Mouse (Mus musculus) heart, embryonic 14.5 days (tissue): Measurements from ENCODE around the gene Bmp6. TPM values are rescaled to one million over a fixed set of nuclear protein-coding genes. Genes with fewer than 3 reads are reported as not detected.

Experiments used
- ATAC-seq: fragments of 200-750 bp; cut with Nextera tagmentation; 2 replicates; pipeline ENCODE4 v1.8.0; 2017; ENCODE audit warnings: low read depth, moderate TSS enrichment; ENCODE audit not compliant: insufficient number of reproducible peaks, insufficient read depth, low FRiP score
- H3K27ac ChIP-seq, 2 experiments: fragments of 200-500 bp in 1 of 2; fragments of 300-500 bp in 1 of 2; sonication (generic) in 1 of 2; replicated peaks in 1 of 2; 2 replicates each; pipeline ENCODE4 v1.5.1; 2012 to 2014; ENCODE audit warnings: low read depth in 2 of 2, low read length in 2 of 2, control low read depth in 1 of 2, mild to moderate bottlenecking in 1 of 2, mixed read lengths in 1 of 2; ENCODE audit not compliant: control insufficient read depth in 1 of 2, insufficient read depth in 1 of 2
- H3K27me3 ChIP-seq: fragments of 300-500 bp; sonication (generic); 2 replicates; pipeline ENCODE4 v1.6.1; 2014; ENCODE audit warnings: mild to moderate bottlenecking, low read length, control low read depth; ENCODE audit not compliant: control insufficient read depth, insufficient read depth
- H3K36me3 ChIP-seq: fragments of 300-500 bp; sonication (generic); 2 replicates; pipeline ENCODE4 v1.6.1; 2014; ENCODE audit warnings: mild to moderate bottlenecking, control low read depth, low read length, mixed read lengths; ENCODE audit not compliant: control insufficient read depth, insufficient read depth
- H3K4me1 ChIP-seq, 2 experiments: fragments of 200-500 bp in 1 of 2; fragments of 300-500 bp in 1 of 2; sonication (generic) in 1 of 2; 2 replicates each; pipeline ENCODE4 v1.6.1; 2012 to 2014; ENCODE audit warnings: low read length in 2 of 2, control low read depth in 1 of 2, mixed read lengths in 1 of 2; ENCODE audit not compliant: control insufficient read depth in 2 of 2, insufficient read depth in 2 of 2
- H3K4me2 ChIP-seq: fragments of 300-500 bp; sonication (generic); 2 replicates; pipeline ENCODE4 v1.6.1; 2014; ENCODE audit warnings: mild to moderate bottlenecking, low read length
- H3K4me3 ChIP-seq, 2 experiments: fragments of 200-500 bp in 1 of 2; fragments of 300-500 bp in 1 of 2; sonication (generic) in 1 of 2; 2 replicates each; pipeline ENCODE4 v1.5.1; 2012 to 2014; ENCODE audit warnings: low read length in 2 of 2, mild to moderate bottlenecking in 2 of 2, control low read depth in 1 of 2, low read depth in 1 of 2, moderate library complexity in 1 of 2; ENCODE audit not compliant: control insufficient read depth in 1 of 2, insufficient read depth in 1 of 2
- H3K9ac ChIP-seq: fragments of 300-500 bp; sonication (generic); 2 replicates; pipeline ENCODE4 v1.6.1; 2014; ENCODE audit warnings: mild to moderate bottlenecking, low read length
- H3K9me3 ChIP-seq: fragments of 300-500 bp; sonication (generic); 2 replicates; pipeline ENCODE4 v1.6.1; 2016; ENCODE audit warnings: low read length, control low read depth; ENCODE audit not compliant: control insufficient read depth
- WGBS: fragments of 180-500 bp; shearing (Covaris S2); extraction: QIAGEN DNeasy Blood & Tissue Kit; methylation state at CpG from one replicate; pipeline ENCODE4 v1.1.7; 2014; 5-methylcytosine and 5-hydroxymethylcytosine counted together
- polyA plus RNA-seq: library from polyadenylated mRNA; unstranded; fragments of >200 nt; fragmentation: Nextera tagmentation; extraction: Ambion mirVana; gene quantifications from 2 replicates; pipeline ENCODE4 v1.2.1, GENCODE M21; 2014

The Bmp6 gene
- polyA plus RNA-seq, 1 experiment from 2014 or later = 5.8 TPM

DNA sequence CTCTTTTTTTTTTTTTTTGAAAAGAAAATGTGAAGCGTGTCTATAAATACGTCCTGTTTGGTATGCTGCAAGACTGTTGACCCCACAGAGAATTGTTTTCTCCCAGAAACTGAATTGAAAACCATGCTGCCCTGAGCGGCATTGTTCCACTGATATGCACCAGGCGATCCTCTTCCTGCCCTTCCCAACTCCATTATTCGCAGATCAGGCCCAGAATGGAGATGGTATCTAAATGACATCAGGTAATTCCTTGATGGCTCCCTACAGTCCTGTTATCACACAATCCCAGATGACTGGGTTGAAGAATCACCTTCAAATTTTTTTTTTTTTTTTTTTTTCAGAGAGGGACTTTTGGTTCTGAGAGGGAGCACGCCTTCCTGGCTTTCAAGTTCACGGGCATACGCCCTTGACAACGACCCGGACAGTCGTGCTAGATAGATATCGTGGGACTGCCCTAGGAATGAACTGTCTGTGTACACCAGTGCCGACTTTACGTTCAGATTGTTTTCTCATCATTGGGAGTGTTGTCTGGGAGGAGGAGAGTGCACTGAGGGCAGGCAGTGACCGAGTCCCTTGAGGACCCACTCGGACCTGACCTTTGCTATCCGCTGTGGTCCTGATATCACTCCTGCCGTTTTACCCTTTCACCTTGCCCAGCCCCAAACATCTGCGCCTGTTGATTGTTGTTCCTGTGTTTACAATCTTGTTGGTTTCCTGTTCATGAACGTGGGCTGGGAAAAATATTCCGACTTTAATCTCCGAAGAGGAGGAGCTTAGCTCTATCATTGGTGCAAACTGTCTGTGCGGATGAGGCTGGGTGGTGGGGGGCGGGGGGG is 8.7 kb downstream of the Bmp6 start:
- ATAC-seq = no peak
- Histone ChIP-seq H3K36me3 (no peaks in the 10 kb centered on the region), H3K9ac (no peak overlapping the region), H3K4me1 (peaks cover 6 to 12% of the 10 kb centered on the region in 2 experiments; a peak in 3 of 4 replicates), H3K27ac (no peak overlapping the region), H3K27me3 (no peaks in the 10 kb centered on the region), H3K9me3 (no peaks in the 10 kb centered on the region), H3K4me3 (peak overlapping the region in 1 of 2 experiments; percentile 13; a peak in 1 of 4 replicates), H3K4me2 (peak overlapping the region; percentile 45)
- 40% methylated on average over 24 of the region's 24 CpGs for WGBS

DNA sequence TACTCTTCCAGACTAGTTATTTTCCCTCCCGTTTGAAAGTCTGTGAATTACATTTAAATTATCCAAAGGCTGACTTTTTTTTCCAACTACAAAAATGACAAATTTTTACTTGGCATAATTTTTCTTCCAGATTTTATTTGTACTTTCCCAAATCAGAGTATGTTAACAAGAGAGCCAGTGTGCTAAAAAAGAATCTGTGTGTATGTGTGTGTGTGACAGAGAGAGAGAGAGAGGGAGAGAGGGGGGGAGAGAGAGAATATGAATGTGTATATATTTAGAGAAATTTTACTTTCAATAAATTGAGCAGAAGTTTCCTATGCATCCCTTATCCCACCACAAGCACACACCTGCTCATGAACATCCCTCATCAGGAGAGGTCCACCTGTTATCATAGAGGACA is 9.4 kb downstream of the Bmp6 start:
- Histone ChIP-seq H3K27me3 (no peaks in the 10 kb centered on the region), H3K27ac (no peak overlapping the region), H3K4me3 (no peak overlapping the region), H3K4me2 (peak overlapping the region; percentile 45; the same call in 1 of the 2 replicates), H3K9me3 (no peaks in the 10 kb centered on the region), H3K36me3 (no peaks in the 10 kb centered on the region), H3K9ac (no peak overlapping the region), H3K4me1 (peaks cover 6 to 17% of the 10 kb centered on the region in 2 experiments; a peak in 3 of 4 replicates)
- ATAC-seq = no peak
- WGBS = 67% methylated on average over 1 of the region's 1 CpGs

DNA sequence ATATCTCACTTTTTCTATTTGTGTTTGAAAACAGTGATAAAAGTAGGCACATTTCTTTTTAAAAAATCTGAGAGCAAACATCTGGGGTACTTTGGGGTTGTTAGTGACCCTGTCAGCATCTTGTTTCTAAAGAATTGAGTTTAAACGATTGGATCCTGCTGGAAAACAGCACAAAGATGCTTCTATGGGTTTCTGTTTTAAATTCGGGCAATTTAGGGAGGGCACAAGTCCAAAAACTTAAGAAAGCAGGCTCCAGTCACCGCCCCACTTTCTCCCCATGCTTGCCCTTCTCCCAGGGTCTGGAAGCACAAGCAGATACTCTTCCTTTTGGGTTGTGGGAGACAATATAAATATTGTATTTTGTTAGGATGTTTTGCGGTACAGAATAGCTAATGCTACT is 14.1 kb downstream of the Bmp6 start:
- no peak overlapping the region for H3K27ac ChIP-seq
- H3K9me3 ChIP-seq = no peaks in the 10 kb centered on the region
- WGBS = 68% methylated on average over 4 of the region's 4 CpGs
- peaks cover 0 to 6% of the 10 kb centered on the region in 2 experiments; a peak in 1 of 4 replicates for H3K4me1 ChIP-seq
- no peak overlapping the region for H3K9ac ChIP-seq
- H3K27me3 ChIP-seq = no peaks in the 10 kb centered on the region
- ATAC-seq = no peak
- H3K4me3 ChIP-seq = no peak overlapping the region
- H3K4me2 ChIP-seq = no peak overlapping the region
- no peaks in the 10 kb centered on the region for H3K36me3 ChIP-seq

DNA sequence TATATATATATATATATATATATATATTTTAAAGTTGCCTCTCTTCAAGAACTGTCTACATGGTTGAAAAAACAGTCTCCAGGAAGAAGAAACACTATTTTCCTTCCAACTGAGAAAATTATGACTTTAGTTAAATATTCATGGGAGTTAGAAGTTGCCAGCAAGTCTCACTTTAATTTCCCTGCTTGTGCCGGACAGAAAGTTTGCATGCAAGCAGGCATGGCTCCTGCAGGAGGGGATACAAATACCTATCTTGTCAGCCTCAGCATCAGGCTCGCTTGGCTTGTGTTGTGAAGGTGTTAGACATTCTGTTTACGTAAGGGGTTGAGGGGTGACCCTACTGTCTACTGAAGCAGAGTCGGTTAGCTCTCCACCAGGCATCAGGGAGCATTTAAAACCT is 17.8 kb downstream of the Bmp6 start:
- Histone ChIP-seq H3K27me3 (no peaks in the 10 kb centered on the region), H3K9ac (no peak overlapping the region), H3K9me3 (no peaks in the 10 kb centered on the region), H3K36me3 (no peaks in the 10 kb centered on the region), H3K4me1 (peaks cover 0 to 6% of the 10 kb centered on the region in 2 experiments; a peak in 1 of 4 replicates), H3K4me3 (no peak overlapping the region), H3K27ac (no peak overlapping the region), H3K4me2 (no peak overlapping the region)
- 76% methylated on average over 4 of the region's 4 CpGs for WGBS
- ATAC-seq = no peak

DNA sequence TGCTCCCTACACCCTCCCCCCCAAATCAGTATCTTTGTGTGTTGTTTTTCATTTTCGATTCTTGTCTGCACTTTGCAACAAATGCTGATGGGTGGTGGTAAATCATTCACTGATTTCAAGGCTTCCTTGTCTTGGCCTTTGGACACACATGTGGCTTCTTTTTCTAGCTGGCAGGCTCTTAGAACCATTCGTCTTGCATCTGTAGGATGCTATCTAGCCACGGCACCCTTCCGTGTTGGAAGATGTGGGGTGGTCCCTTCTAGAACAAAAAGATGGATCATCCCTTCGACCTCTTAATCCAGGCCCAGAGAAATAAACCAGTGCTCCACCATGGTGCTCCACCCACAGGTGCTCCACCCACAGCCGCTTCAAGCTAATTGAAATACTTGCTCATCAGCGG is 19.0 kb downstream of the Bmp6 start:
- no peak overlapping the region for H3K27ac ChIP-seq
- WGBS = 87% methylated on average over 7 of the region's 7 CpGs

DNA sequence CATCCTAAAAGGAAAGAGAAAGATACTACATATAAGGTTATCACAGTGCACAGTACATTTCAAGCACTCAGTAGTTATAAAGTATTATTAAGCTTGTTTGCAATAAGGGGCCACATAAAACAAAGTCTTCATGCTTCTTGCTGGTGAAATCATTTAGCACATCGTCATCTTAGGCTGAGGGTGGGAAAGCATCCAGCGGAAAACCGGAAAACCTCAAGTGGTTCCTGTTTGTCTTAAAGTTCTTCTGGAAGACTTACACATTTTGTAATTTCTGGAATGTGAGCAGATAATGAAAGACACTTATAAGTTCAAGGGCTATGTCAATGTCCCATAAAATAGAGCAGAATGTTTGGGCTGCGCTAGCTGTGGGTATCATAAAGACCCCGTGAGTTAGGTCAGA is 24.7 kb downstream of the Bmp6 start:
- Histone ChIP-seq H3K27ac (no peak overlapping the region), H3K4me1 (no peaks in the 10 kb centered on the region), H3K27me3 (no peaks in the 10 kb centered on the region), H3K4me3 (no peak overlapping the region), H3K9me3 (no peaks in the 10 kb centered on the region), H3K36me3 (no peaks in the 10 kb centered on the region), H3K9ac (no peak overlapping the region), H3K4me2 (no peak overlapping the region)
- 48% methylated on average over 5 of the region's 5 CpGs for WGBS
- no peak for ATAC-seq

More for the DNA sequence above, 19.0 kb downstream of the Bmp6 start:
- Histone ChIP-seq H3K4me1 (peaks cover 0 to 3% of the 10 kb centered on the region in 2 experiments; a peak in 1 of 4 replicates), H3K9ac (no peak overlapping the region), H3K27me3 (no peaks in the 10 kb centered on the region), H3K4me2 (no peak overlapping the region), H3K36me3 (no peaks in the 10 kb centered on the region), H3K9me3 (no peaks in the 10 kb centered on the region), H3K4me3 (no peak overlapping the region)
- no peak for ATAC-seq

DNA sequence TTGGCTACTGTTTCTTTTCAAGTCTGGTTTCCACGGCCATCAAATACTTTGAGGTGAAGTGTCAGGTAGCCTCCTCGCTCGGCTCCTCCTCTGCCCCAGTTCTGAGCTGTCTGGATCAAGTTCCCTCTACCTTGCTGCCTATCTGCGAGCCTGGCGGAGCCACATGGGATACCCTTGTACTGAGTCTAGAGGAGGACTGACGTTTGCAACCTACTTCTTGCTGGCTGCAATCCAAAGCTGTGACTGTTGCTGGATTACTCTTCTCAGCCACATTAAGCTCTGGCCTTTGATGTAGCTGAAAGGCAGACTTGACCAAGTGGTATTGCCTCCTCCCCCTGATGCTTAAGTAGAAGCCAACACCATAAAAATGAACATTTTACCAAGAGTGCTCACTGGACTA is 31.2 kb downstream of the Bmp6 start:
- no peak overlapping the region for H3K27ac ChIP-seq
- no peaks in the 10 kb centered on the region for H3K27me3 ChIP-seq
- no peak overlapping the region for H3K4me2 ChIP-seq
- H3K9ac ChIP-seq = no peak overlapping the region
- peaks cover 7 to 9% of the 10 kb centered on the region in 2 experiments for H3K4me1 ChIP-seq
- H3K4me3 ChIP-seq = no peak overlapping the region
- no peak for ATAC-seq
- 0 out of 2 replicates have a peak, but pooled peaks cover 2% of the 10 kb centered on the region for H3K9me3 ChIP-seq
- WGBS = 42% methylated on average over 6 of the region's 6 CpGs
- H3K36me3 ChIP-seq = no peaks in the 10 kb centered on the region
